Mouse (Mus musculus) heart, embryonic 10.5 days (tissue): ENCODE results near the gene Cyb561d1. TPM values are rescaled to one million over a fixed set of nuclear protein-coding genes. Genes with fewer than 3 reads are reported as not detected.

Source experiments
- DNase-seq: peaks from one replicate; pipeline ENCODE4 v3.0.0-alpha.2; 2017; ENCODE audit warnings: low spot score
- H3K27ac ChIP-seq: fragments of 300-500 bp; sonication (generic); 2 replicates; pipeline ENCODE4 v1.5.1; 2016; ENCODE audit warnings: mild to moderate bottlenecking
- H3K27me3 ChIP-seq: fragments of 300-500 bp; sonication (generic); 2 replicates; pipeline ENCODE4 v1.6.1; 2016; ENCODE audit warnings: mild to moderate bottlenecking; ENCODE audit not compliant: poor library complexity, insufficient read depth, severe bottlenecking
- H3K36me3 ChIP-seq: fragments of 300-500 bp; sonication (generic); 2 replicates; pipeline ENCODE4 v1.6.1; 2016; ENCODE audit warnings: mild to moderate bottlenecking, moderate library complexity
- H3K4me1 ChIP-seq: fragments of 300-500 bp; sonication (generic); 2 replicates; pipeline ENCODE4 v1.6.1; 2016; ENCODE audit warnings: mild to moderate bottlenecking
- H3K4me3 ChIP-seq: fragments of 300-500 bp; sonication (generic); 2 replicates; pipeline ENCODE4 v1.5.1; 2016; ENCODE audit warnings: mild to moderate bottlenecking, moderate library complexity
- H3K9me3 ChIP-seq: fragments of 300-500 bp; sonication (generic); 2 replicates; pipeline ENCODE4 v1.6.1; 2016; ENCODE audit warnings: mild to moderate bottlenecking, moderate library complexity
- WGBS: fragments of 180-500 bp; shearing (Covaris S2); methylation state at CpG from one replicate; pipeline ENCODE4 v1.1.7; 2016; 5-methylcytosine and 5-hydroxymethylcytosine counted together
- polyA plus RNA-seq: library from polyadenylated mRNA; unstranded; fragments of >200 nt; fragmentation: Nextera tagmentation; extraction: Ambion mirVana; gene quantifications from 2 replicates; pipeline ENCODE4 v1.2.1, GENCODE M21; 2016

Gene Cyb561d1
- polyA plus RNA-seq, 1 experiment from 2014 or later: 3.1 TPM

DNA sequence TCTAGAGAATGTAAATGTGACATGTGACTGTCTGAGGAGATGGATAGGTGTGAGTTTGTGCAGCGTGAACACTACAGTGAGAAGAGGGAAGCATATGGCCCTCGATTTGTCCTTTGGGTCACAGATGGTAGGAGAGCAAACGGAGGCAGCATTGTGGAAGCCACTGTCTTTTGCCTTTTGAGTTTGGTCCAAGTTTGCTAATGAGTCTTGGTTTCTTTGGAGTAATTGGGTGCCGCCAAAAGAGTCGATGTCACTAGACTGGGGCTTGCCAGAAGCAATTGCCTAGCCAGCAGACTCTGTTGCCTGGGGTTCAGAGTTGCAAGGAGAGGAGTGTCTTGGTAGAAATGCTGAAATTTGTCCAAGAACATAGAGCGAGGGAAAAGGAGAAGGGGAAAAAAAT is 10.8 kb upstream of the Cyb561d1 start:
- Histone ChIP-seq H3K4me1 (peaks cover 26% of the 10 kb centered on the region), H3K9me3 (no peaks in the 10 kb centered on the region), H3K27ac (no peak overlapping the region), H3K27me3 (peaks cover 23% of the 10 kb centered on the region; the same call in 1 of the 2 replicates), H3K4me3 (no peak overlapping the region), H3K36me3 (peaks cover 16% of the 10 kb centered on the region)
- 86% methylated on average over 6 of the region's 6 CpGs for WGBS
- no peak for DNase-seq

DNA sequence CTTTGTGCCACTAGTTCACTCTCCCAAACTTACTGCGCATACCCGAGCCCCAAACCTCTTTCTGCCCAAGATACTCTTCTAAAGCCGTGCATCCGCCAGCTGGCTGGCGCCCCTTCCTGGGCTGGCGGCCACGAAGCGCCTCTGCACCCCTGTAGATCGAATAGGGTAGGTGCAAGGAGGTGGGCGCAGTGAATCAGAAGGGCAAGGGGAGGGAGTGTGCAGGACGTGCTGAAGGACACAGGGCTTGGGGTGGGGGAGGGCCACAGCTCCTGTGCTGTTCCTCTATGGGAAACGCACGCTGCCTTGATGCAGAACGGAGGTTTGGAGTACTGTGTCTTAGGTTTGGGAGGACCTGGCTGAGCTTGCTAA is 9.7 kb upstream of the Cyb561d1 start, which contains the start of gene Atxn7l2:
Gene Atxn7l2, minus strand, starts transcription at position 164 of the 369 bp plus-strand sequence.
- H3K27ac ChIP-seq: peak within 1 kb of the TSS; percentile 97
- peaks cover 27% of the 10 kb centered on the region for H3K36me3 ChIP-seq
- H3K4me1 ChIP-seq: peaks cover 26% of the 10 kb centered on the region
- under 1% methylated on average over 14 of the region's 14 CpGs for WGBS
- peak; percentile 90 for DNase-seq
- H3K9me3 ChIP-seq: no peaks in the 10 kb centered on the region
- H3K27me3 ChIP-seq: 0 out of 2 replicates have a peak, but pooled peaks cover 14% of the 10 kb centered on the region
- H3K4me3 ChIP-seq: peak within 1 kb of the TSS; percentile 77

DNA sequence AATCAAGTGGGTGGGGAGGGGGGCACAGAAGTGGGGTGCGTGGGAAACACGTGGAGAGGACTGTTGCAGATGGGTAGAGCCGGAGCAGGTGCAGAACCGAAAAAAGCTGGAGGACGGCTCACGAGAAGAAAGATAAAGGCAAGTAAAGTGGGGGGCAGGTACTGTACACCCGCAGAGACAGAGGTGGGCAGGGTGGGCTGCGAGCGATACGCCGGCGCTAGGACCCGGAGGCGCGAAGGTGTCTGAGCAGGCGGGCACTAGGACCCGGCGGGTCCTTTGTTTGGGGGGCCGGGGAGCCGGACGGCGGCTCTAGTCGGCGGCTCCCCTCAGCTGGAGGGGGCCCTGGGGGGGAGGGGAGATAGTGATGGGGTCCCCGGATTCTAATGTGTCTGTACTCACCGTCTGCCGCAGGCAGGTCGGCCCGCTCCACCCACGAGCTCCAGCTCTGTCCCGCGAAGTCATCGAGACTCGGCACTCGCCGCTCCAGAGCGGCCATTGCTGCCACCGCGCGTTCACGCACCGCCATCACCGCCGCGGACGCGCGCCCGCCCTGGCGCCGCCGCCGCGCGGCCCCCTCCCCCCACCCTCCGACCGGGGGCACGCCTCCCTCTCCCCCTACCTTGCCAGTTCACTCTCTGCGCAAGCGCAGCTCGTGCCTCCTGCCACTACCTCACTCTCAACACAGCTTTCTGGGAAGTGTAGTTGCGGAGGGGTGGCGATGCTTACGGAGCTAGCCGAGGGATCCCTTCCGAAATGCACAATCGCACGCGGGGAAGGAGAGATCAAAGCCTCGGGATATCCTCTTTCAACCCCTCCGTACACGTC is 9.1 kb upstream of the Cyb561d1 start:
- H3K27me3 ChIP-seq: 0 out of 2 replicates have a peak, but pooled peaks cover 14% of the 10 kb centered on the region
- no peaks in the 10 kb centered on the region for H3K9me3 ChIP-seq
- peak overlapping the region; percentile 77 for H3K4me3 ChIP-seq
- DNase-seq: peak; percentile 98
- H3K4me1 ChIP-seq: peaks cover 26% of the 10 kb centered on the region
- H3K27ac ChIP-seq: peak overlapping the region; percentile 97
- peaks cover 33% of the 10 kb centered on the region for H3K36me3 ChIP-seq
- WGBS: under 1% methylated on average over 72 of the region's 72 CpGs

DNA sequence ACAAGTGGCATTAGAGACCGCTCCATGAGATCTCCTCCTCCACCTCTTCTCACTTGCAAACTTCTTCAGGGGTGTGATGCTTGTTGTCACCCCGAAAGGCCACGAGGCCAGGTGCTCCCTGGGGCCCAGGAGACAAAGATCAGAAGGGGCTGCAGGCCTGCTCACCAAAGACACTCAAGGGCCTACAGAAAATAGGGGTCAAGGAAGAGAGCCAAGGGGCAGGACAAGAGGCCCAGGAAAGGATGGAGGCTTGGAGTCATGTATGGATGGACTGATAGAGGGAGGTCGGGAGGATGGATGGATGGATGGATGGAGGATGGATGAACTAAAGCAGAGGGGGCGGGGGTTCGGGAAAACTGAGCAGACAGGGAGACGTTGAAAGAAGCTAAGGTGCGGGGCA is 8.5 kb upstream of the Cyb561d1 start:
- DNase-seq: no peak
- Histone ChIP-seq H3K4me3 (peak overlapping the region; percentile 77), H3K27me3 (0 out of 2 replicates have a peak, but pooled peaks cover 14% of the 10 kb centered on the region), H3K9me3 (no peaks in the 10 kb centered on the region), H3K4me1 (peaks cover 26% of the 10 kb centered on the region), H3K36me3 (peaks cover 39% of the 10 kb centered on the region), H3K27ac (peak overlapping the region; percentile 97)
- 10% methylated on average over 8 of the region's 8 CpGs for WGBS

DNA sequence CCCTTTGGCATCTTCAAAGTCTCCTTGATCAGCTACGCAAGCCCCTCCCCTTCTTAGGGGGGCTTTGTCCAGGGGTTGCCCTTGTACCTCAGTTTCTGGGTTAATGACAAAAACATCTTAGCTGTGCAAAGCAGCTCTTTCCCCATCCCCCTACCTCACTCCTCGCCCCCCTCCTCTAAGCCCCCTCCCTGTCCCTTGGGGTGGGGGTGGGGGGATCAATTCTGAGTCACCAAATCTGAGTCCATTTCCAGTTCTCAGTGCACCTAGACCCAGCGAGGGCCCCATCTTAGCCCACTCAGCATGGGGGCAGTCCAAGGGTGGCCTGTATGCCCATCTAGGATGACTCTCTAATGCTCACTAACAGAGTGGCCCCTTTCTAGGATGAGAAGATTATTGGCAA is 8.0 kb upstream of the Cyb561d1 start:
- no peak for DNase-seq
- Histone ChIP-seq H3K9me3 (no peaks in the 10 kb centered on the region), H3K27me3 (0 out of 2 replicates have a peak, but pooled peaks cover 9% of the 10 kb centered on the region), H3K27ac (peak overlapping the region; percentile 97), H3K36me3 (peaks cover 43% of the 10 kb centered on the region), H3K4me3 (peak overlapping the region; percentile 77), H3K4me1 (peaks cover 26% of the 10 kb centered on the region)
- WGBS: 76% methylated on average over 3 of the region's 3 CpGs

DNA sequence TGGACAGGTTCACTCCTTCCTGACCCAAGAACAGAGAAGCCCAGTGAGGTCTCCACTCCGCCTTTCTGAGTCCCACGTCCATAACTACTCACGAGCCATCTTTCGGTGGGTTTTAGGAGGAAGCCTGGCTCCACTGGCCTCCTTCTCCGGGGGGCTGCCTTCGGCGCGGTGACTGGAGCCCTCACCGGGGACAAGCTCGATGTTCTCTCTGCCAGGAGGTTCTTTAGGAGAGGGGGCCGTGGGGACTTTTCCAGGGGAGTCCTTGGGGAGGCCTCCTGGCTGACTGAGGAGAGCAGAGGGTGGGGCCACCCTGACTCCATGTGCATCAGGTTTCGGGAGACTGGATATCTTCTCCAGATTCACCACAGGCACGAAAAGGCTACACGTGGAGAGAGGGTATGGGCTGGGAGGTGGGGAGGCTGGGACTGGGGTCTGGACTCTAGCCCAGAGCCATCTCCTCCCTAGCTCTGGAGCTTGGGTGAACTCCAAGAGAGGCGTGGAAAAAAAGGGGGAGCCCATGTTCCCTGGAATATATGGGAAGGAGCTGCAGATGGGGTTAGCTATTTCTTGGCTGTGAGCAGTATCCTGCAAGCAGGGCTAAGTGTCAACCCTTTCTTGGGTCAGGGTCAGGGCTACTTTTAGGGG is 5.8 kb upstream of the Cyb561d1 start:
- no peaks in the 10 kb centered on the region for H3K27me3 ChIP-seq
- H3K4me3 ChIP-seq: no peak overlapping the region
- 89% methylated on average over 15 of the region's 15 CpGs for WGBS
- no peaks in the 10 kb centered on the region for H3K9me3 ChIP-seq
- DNase-seq: no peak
- peaks cover 62% of the 10 kb centered on the region for H3K36me3 ChIP-seq
- peaks cover 36% of the 10 kb centered on the region for H3K4me1 ChIP-seq
- no peak overlapping the region for H3K27ac ChIP-seq

DNA sequence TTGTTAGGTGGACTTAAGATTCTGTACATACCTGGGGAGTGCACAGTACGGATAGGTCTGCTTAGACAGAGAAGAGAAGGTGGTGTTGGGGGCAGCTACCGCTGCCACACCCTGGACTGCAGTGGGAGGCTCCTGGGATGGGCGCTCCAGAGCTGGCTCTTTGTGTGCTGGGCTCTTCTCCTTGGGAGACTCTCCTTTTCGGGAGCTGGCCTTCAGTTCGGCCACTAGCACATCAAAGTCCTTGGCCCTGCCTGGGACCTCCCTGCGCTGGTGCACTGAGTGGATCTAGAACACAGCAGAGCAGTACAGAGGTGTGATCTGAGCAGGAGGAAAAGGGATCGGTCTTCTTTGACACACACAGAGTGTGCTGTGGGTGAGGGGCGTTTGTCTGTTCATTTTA is 4.6 kb upstream of the Cyb561d1 start:
- H3K27ac ChIP-seq: no peak overlapping the region
- peaks cover 65% of the 10 kb centered on the region for H3K36me3 ChIP-seq
- no peak for DNase-seq
- 82% methylated on average over 8 of the region's 8 CpGs for WGBS
- H3K27me3 ChIP-seq: no peaks in the 10 kb centered on the region
- H3K9me3 ChIP-seq: no peaks in the 10 kb centered on the region
- no peak overlapping the region for H3K4me3 ChIP-seq
- H3K4me1 ChIP-seq: peaks cover 40% of the 10 kb centered on the region

DNA sequence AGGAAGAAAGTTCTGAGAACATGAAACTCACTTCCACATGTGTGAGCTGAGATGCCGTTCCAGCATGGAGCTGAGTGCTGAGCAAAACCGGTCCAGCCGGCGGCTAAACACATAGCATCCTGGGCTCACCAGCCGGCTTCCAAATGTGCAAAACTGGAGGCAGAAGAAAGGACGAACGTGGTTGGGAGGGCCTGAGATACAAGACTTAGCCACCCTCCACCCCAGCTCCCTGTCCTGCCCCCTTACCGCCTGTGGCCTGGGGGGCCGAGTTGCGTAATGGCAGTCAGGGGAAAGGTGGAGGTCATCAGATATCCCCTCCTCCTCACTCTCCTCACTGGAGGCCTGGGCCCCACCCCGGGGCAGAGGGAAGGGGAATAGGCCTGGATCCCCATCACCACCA is 3.5 kb upstream of the Cyb561d1 start:
- no peaks in the 10 kb centered on the region for H3K9me3 ChIP-seq
- no peak overlapping the region for H3K27ac ChIP-seq
- 79% methylated on average over 11 of the region's 11 CpGs for WGBS
- peaks cover 65% of the 10 kb centered on the region for H3K36me3 ChIP-seq
- no peak for DNase-seq
- no peaks in the 10 kb centered on the region for H3K27me3 ChIP-seq
- no peak overlapping the region for H3K4me3 ChIP-seq
- peaks cover 45% of the 10 kb centered on the region for H3K4me1 ChIP-seq

DNA sequence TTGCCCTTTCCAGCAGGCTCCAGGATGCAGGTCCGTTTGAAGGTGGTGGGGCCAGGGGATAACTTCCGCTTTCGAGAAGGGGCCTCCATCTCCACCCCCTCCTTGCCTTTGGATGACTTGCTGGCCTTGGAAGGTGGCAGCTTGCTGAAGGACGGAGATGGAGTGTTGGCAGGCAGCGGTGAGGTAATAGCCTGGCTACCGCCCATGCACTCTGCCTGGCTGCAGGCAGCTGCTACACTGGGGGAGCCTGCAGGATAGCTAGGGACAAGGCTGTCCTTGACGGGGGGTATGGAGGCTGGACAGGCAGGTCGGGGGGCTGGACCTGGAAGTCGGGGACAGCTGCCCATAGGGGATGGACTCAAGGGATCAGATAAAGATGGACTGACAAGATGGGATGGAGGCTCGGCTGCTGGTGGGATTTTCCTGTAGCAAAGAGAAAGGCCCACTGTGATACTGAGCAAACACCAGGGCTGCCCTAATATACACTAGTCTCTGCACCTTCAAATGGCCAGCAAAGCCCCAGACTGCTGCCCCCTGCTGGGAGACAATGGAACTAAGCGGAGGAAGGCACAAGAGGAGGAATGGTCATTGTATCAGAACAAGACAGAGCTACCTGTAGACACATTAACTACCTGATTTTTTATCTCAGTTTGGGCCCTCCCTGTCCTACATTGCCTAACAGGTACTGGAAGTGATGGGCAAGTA is 2.8 kb upstream of the Cyb561d1 start:
- Histone ChIP-seq H3K36me3 (peaks cover 70% of the 10 kb centered on the region), H3K4me1 (peaks cover 40% of the 10 kb centered on the region), H3K27me3 (no peaks in the 10 kb centered on the region), H3K4me3 (no peak overlapping the region), H3K27ac (no peak overlapping the region), H3K9me3 (no peaks in the 10 kb centered on the region)
- peak; percentile 89 for DNase-seq
- WGBS: 76% methylated on average over 11 of the region's 11 CpGs

DNA sequence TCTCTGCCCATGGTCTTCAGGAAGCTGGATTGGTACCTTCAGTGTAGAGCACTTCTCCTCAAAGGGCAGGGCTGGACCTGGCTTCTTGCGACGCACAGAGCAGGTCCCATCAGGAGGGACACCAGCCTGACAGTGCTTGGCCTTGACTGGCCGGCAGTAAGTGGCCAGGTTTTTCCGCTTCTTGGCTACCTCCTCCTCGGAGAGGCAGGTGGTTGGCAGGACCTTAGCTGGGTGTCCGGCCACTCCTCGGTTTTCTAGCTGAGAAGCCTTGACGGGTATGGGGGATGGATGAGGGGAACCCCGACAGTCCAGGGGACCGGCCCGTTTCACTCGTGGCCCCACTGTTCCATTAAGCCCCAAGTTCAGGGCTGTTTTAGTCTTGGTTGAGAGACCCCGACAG is 2.2 kb upstream of the Cyb561d1 start:
- Histone ChIP-seq H3K36me3 (peaks cover 73% of the 10 kb centered on the region), H3K9me3 (no peaks in the 10 kb centered on the region), H3K4me1 (peaks cover 35% of the 10 kb centered on the region), H3K27me3 (no peaks in the 10 kb centered on the region; the same call in 1 of the 2 replicates), H3K27ac (no peak overlapping the region), H3K4me3 (no peak overlapping the region)
- WGBS: 91% methylated on average over 13 of the region's 13 CpGs
- DNase-seq: no peak

DNA sequence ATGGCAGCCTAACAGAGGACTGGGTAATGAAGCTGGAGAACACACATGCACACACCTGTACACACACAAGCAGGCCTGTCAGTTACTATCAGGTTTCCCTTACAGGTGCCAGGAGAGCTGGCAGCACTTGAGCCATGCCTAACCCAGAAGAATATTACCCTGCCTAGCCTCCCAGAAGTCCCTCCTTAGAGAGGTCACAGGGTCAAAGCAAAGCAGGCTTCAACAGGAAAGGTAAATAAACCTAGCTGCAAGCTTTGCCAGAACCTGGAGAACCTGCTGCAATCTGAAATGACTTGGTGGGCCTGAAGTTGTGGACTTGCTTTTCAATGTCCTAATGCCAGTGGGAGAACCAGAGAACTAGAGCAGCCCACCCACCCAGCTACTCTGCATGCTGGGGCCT is 1.5 kb upstream of the Cyb561d1 start:
- peaks cover 67% of the 10 kb centered on the region for H3K36me3 ChIP-seq
- DNase-seq: no peak

DNA sequence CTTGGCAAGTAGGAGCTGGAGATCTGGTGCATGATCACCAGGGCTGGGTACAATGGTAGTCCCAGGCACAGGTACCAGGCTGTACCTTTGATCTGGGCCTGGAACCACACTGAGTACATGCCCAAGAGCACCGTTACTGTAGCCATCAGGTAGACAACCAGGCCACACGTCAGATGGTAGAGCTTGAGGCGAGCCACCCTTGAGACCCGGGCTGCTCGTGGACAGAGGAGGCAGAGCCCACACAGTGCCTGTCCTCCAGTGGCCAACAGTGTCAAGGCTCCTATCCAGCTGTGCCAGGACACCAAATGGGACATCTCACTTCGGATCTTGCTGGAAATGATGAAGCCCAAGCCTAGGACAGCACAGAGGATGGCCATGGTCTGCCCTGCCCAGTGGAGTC is 1.8 kb downstream of the Cyb561d1 start:
- no peak for DNase-seq
- no peaks in the 10 kb centered on the region for H3K9me3 ChIP-seq
- H3K36me3 ChIP-seq: peaks cover 34% of the 10 kb centered on the region
- peak overlapping the region; percentile 90; the same call in 1 of the 2 replicates for H3K27ac ChIP-seq
- WGBS: 91% methylated on average over 6 of the region's 6 CpGs
- H3K27me3 ChIP-seq: no peaks in the 10 kb centered on the region; the same call in 1 of the 2 replicates
- H3K4me1 ChIP-seq: peaks cover 59% of the 10 kb centered on the region
- H3K4me3 ChIP-seq: 0 out of 2 replicates have a peak overlapping the region, but pooled peaks have one; percentile 80

More for the DNA sequence above, 1.5 kb upstream of the Cyb561d1 start:
- Histone ChIP-seq H3K4me3 (no peak overlapping the region), H3K4me1 (peaks cover 33% of the 10 kb centered on the region), H3K27me3 (no peaks in the 10 kb centered on the region; the same call in 1 of the 2 replicates), H3K9me3 (no peaks in the 10 kb centered on the region), H3K27ac (no peak overlapping the region)
